Mouse (Mus musculus) ovary, postnatal 36 days (tissue): ENCODE results near the gene Akt1s1.

ENCODE experiments used
- DNase-seq: peaks from one replicate; pipeline ENCODE4 v3.0.0; 2022; ENCODE audit warnings: low spot score, mixed read lengths

The Akt1s1 gene

GRCm38 (mm10) chr7:44848561-44849415, at the start of gene Akt1s1, which contains the start of gene Tbc1d17:
Gene Akt1s1 (plus strand): TSS chr7:44848991.
Gene Tbc1d17 (minus strand): TSS chr7:44849079.
- DNase-seq, result peak; percentile 98

GRCm38 (mm10) chr7:44808927-44809326, 39.9 kb upstream of the Akt1s1 start:
- DNase-seq, result no peak

GRCm38 (mm10) chr7:44809466-44809865, 39.3 kb upstream of the Akt1s1 start:
- no peak for DNase-seq

DNA sequence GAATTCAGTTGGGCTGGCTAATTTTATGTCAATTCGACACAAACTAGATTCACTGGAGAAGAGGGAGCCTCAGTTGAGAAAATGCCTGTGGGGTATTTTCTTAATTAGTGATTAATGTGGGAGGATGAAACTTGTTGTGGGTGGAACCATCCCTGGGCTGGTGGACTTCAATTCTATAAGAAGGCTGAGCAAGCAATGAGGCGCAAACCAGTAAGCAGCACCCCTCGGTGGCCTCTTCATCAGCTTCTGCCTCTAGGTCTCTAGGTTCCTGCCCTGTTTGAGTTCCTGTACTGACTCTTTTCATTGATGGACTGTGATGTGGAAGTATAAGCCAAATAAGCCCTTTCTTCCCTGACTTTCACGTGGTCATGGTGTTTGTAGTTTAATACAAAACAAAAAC, 38.4 kb upstream of the Akt1s1 start:
- DNase-seq, result no peak

DNA sequence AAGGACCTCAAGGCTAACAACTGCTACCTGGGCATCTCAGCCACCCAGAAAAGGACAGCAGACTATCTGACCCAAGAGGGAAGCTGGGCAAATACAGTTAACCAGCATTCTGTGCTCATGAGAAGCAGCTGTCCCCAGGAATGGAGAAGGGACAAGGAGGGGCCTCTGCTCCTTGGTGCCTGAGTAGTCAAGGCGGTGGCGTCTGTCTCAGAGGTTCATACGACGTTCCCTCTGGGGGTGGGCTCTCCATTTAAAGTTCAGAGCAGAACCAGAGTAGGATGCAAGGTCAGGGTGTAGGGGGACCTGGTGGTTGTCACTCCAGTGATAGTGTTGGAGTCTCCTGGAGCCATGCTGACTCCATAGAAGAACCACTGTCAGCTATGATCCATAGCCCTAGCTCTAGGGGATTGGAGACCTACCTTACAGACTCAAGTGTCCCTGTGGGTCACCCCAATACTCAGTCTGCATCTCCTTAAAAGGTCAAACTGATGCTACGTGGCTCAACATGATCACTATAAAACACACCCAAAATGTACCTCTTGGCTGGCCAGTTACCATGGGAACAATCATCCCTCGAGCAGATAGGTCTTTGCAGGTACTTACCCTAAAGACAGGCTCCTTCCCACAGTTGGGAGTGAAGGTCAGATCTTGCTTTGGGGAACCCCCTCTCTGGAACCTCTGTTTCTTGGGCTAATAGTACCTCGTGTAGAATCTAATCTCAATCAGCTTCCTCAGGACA, 37.8 kb upstream of the Akt1s1 start:
- no peak for DNase-seq

DNA sequence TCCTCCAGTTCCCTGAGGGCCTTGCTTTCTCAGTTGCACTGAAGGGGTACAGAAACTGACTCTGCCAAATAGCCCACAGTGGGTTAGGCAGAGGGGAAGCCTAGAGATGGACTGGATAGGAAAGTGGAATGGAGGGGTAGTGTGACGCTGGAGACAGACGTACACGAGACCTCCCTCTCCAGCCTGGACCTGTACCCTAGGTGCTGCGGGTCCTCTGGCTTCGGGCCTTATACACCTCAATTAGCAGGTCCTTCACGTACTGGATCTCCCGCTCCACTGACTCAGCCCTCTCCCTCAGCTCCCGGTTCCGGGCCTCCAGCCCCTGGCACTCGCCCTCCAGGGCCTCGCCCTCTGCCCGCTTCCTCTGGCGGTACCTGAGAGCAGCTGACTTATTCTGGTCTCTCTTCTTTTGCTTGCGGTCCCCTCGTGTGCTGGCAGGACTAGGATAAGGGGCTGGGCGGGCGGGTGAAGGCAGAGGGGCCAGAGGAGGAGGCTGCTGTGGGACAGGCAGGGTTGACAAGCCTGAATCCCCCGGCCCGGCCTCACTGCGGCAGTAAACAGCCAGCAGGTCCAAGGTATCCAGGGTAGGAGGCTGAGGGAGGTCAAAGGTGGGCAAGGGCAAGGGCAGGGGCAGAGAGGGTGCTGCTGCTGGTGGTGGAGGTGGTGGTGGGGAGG, 36.0 kb upstream of the Akt1s1 start:
- no peak for DNase-seq

GRCm38 (mm10) chr7:44813985-44814384, 34.8 kb upstream of the Akt1s1 start:
- no peak for DNase-seq

- no peak for DNase-seq
Observed at GRCm38 (mm10) chr7:44814423-44814822, 34.4 kb upstream of the Akt1s1 start.

DNA sequence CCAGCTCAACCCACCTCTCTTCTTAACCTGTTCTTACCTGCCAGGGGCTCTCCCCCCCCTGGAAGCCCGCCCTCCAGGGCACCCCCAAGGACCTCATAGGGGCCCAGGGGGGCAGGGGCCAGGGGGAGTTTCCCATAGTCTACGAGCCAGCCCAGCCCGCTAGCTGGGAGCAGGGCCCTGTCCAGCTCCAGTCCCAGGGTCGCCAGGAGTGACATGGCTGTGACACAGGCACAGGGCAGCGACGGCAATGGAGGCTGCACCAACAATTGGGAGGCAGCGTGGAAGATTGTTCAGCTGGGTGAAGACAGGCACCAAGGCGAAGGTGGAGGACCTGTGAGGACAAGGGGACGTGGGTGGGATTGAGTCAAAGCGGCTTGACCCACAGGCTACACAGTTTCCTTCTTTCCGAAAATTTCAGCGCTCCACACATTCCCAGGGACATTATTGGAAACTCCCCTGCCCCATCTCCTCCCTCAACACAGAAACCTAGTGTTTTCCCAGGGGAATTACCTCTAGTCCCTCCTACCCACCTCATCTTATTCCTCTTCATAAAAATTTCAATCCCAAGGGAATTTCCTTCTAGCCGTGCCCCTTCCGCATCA, 33.7 kb upstream of the Akt1s1 start:
- no peak for DNase-seq

DNA sequence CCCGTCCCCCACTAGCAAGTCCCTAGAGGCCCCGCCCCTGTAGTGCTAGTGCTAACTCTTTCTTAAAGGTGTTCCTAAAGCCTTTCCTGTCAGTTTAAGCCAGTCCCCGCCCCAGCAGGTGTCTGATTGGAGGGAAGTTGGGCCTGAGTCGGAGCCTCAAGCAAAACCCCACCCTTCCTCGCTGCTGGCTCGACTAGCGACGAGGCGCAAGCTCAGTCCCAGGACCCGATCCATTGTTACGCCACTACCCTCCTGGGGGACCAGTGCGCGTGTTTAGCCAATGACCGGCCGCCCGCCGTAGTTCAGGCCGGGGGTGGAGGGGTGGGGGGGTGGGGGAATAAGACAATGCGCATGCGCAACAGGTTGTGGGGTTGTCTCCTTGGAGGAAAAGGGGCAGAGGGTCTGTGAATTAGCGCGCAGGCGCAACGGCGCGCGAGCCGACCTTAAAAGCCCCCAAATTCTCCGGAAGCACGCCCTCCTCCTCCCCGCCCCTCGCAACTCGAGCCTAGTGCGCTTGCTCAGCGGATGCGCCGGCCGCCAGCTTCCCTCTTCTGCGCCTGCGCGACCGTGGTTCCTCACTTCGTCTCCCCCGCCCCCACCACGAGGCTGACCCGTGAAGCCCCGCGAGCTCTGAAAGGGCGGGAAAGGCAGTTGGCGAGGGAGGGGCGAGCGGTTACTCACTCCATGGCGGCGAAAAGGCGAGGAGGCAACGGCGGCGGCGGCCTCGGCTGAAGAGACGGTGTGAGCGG, 32.9 kb upstream of the Akt1s1 start, which contains the start of the genes Nup62 and Il4i1:
Nup62 (plus strand) TSS at position 368 of the 749 bp plus-strand sequence.
Il4i1 (plus strand) TSS at position 667 of the 749 bp plus-strand sequence.
- DNase-seq, result peak; percentile 99

DNA sequence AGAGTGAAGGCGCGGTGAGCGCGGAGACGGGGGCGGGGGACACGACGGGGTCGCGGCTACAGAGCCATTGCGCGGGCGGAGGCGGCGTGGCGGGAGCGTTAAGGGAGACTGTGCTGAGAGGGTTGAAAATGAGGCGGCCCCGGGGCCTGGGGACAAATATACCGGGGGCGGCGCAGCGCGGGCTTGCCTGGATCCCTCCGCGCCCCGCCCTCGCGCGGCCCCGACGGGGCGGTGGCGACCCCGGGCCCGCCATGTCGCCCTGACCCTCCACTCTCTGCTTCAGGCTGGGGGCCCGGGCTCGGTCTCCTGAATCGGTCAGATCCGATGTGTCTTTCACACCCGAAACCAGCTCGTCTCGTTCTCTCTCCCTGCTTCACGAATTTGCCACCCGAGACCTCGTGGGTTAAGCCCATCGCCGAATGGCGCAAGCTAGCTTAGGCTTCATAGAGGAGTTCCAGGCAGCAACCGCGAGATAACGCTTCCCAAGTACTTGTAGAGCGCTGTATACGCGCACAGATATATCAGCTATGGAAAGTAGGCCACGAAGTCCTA, 32.2 kb upstream of the Akt1s1 start, which contains the start of gene Atf5:
Atf5 (minus strand) TSS at position 189 of the 552 bp plus-strand sequence.
- DNase-seq, result peak; percentile 78

GRCm38 (mm10) chr7:44817441-44817840, 31.4 kb upstream of the Akt1s1 start:
- no peak for DNase-seq

- DNase-seq, result no peak
Observed at GRCm38 (mm10) chr7:44818164-44818563, 30.6 kb upstream of the Akt1s1 start.

- peak; percentile 53 for DNase-seq
Observed at GRCm38 (mm10) chr7:44818751-44819235, 30.0 kb upstream of the Akt1s1 start.

GRCm38 (mm10) chr7:44819391-44819790, 29.4 kb upstream of the Akt1s1 start:
- DNase-seq, result no peak

- DNase-seq, result no peak
Observed at GRCm38 (mm10) chr7:44819863-44820262, 28.9 kb upstream of the Akt1s1 start.

DNA sequence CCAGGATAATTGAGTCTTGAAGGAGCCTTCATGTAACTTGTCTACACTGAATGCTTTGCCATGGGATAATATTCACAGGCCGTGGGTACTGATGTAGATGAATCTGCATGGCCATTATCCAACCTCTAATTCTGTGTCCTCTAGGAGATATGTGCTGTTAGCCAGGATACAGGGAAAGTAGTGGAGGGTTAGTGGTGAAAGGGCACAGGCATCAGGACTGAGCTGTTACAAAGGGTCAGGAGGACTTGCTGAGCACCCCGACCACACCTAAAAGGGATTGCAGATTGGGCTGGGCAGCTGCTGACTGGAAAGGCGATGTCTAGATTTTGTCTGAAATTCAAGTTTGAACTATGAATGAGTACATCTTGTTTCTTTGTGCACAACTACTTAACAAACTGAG, 28.3 kb upstream of the Akt1s1 start:
- no peak for DNase-seq

- no peak for DNase-seq
Observed at GRCm38 (mm10) chr7:44821666-44822448, 26.9 kb upstream of the Akt1s1 start.

DNA sequence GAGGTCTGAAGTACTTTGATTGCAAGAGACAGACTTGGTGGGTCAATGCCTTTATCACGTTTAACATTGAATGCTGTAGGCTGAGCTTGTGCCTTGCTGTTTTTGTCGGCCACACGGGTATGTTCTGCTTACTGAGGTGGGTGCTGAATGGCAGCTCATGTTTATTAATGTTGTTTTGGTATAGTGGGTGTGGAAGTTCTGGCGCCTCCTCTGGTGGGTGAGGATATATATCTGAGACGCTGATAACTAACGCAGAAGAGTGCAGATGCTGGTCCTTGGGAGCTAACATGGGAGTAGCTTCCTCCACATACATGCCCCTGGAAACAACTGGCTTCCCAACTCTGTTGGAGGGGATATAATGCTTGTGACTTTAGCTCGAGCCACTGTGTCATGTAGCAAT, 25.4 kb upstream of the Akt1s1 start:
- no peak for DNase-seq

DNA sequence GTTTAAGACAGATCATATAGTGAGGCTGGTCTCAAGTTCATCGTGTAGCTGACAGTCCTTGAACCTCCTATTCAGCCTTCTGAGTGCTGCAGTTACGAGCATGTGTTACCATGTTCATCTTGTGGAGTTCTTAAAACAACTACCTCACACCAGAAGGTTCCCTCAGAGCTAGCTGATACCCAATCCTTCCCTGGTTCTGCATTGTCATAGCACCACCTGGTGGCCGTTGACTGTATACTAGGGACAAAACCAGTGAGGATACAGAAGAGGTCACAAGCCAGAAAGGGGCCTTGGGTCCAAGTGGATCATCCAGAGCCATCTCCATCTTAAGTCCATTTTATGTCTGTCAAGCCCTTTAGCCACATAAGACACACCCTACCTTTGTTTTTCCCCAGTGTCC, 23.9 kb upstream of the Akt1s1 start:
- peak; percentile 65 for DNase-seq
